In genomic region chr9:4975073-4975472, GRCm38 (mm10) we compare ENCODE assay signal across 29 mouse cellular contexts.
"Had no signal": no experiment of that assay in that cellular context is flagged by ENCODE, and none has a peak within 500 bp of the region (broad histone marks: within the 10 kb centered on the region; RNA-seq: fewer than 3 reads in every experiment).

No protein-coding gene starts in this region.

- H3K4me3 ChIP-seq: embryonic facial prominence, embryonic 10.5 days; embryonic facial prominence, embryonic 12.5 days; embryonic facial prominence, embryonic 13.5 days; embryonic facial prominence, embryonic 15.5 days; erythroblast, embryonic 14.5 days; forebrain, embryonic 10.5 days; forebrain, embryonic 12.5 days; forebrain, embryonic 13.5 days; forebrain, embryonic 15.5 days; gastrocnemius, adult 2 months; heart, adult 2 months had no signal

- H3K4me1 ChIP-seq: embryonic facial prominence, embryonic 10.5 days; embryonic facial prominence, embryonic 12.5 days; embryonic facial prominence, embryonic 13.5 days; embryonic facial prominence, embryonic 15.5 days; forebrain, embryonic 10.5 days; forebrain, embryonic 12.5 days; forebrain, embryonic 13.5 days; forebrain, embryonic 15.5 days had no signal

- H3K4me2 ChIP-seq: embryonic facial prominence, embryonic 12.5 days; embryonic facial prominence, embryonic 13.5 days; embryonic facial prominence, embryonic 15.5 days; forebrain, embryonic 12.5 days; forebrain, embryonic 13.5 days; forebrain, embryonic 15.5 days had no signal

- H3K9me3 ChIP-seq: embryonic facial prominence, embryonic 12.5 days; embryonic facial prominence, embryonic 13.5 days; embryonic facial prominence, embryonic 15.5 days; forebrain, embryonic 12.5 days; forebrain, embryonic 13.5 days; forebrain, embryonic 15.5 days had no signal

- ATAC-seq: forebrain, embryonic 13.5 days; forebrain, embryonic 14.5 days; forebrain, embryonic 15.5 days; forebrain, embryonic 16.5 days; forebrain, postnatal 0 days had no signal

- DNase-seq: cerebellum, adult 2 months; cerebellum, adult 8-10 months; cerebellum, adult 9-10 months; cerebellum, adult 9-11 months; cerebellum, postnatal 10 days; cerebellum, postnatal 14 days; cerebellum, postnatal 25 days; cerebellum, postnatal 36 days; embryo, embryonic 11 days; forebrain, postnatal 0 days; gastrocnemius, adult 2 months; gastrocnemius, postnatal 10 days; gastrocnemius, postnatal 14 days; gastrocnemius, postnatal 25 days; gastrocnemius, postnatal 36 days; heart, adult 11 months; heart, adult 18-20 months; heart, adult 2 months had no signal

- H3K9ac ChIP-seq: embryonic facial prominence, embryonic 12.5 days; embryonic facial prominence, embryonic 13.5 days; embryonic facial prominence, embryonic 15.5 days; forebrain, embryonic 12.5 days; forebrain, embryonic 13.5 days; forebrain, embryonic 15.5 days; forebrain, postnatal 0 days had no signal

- H3K36me3 ChIP-seq: embryonic facial prominence, embryonic 10.5 days; embryonic facial prominence, embryonic 12.5 days; embryonic facial prominence, embryonic 13.5 days; embryonic facial prominence, embryonic 15.5 days; forebrain, embryonic 10.5 days; forebrain, embryonic 12.5 days; forebrain, embryonic 15.5 days had no signal

- H3K27ac ChIP-seq: embryonic facial prominence, embryonic 10.5 days; embryonic facial prominence, embryonic 12.5 days; embryonic facial prominence, embryonic 13.5 days; embryonic facial prominence, embryonic 15.5 days; forebrain, embryonic 10.5 days; forebrain, embryonic 12.5 days; forebrain, embryonic 13.5 days; forebrain, embryonic 15.5 days; gastrocnemius, adult 2 months; heart, adult 2 months had no signal

- H3K27me3 ChIP-seq: embryonic facial prominence, embryonic 12.5 days; embryonic facial prominence, embryonic 13.5 days; embryonic facial prominence, embryonic 15.5 days; forebrain, embryonic 12.5 days; forebrain, embryonic 13.5 days; forebrain, embryonic 15.5 days had no signal
